Mouse (Mus musculus) spleen, adult 18-20 months (tissue): Measurements from ENCODE around the gene Rbm4b.
"Not testable (repeated sequence)": the region's sequence is repeated elsewhere in the genome, so short reads cannot be mapped to it uniquely, and the experiment has no call there.

Experiments used
- DNase-seq, 2 experiments: peaks; one replicate each; pipeline ENCODE4 v3.0.0; 2022; ENCODE audit warnings: mixed read lengths in 2 of 2

Gene Rbm4b

GRCm38 (mm10) chr19:4745681-4746080, 10.6 kb upstream of the Rbm4b start:
- no peak for DNase-seq

- no peak for DNase-seq
These were observed 9.7 kb upstream of the Rbm4b start for GRCm38 (mm10) chr19:4746611-4747010.

GRCm38 (mm10) chr19:4747631-4748312, 8.5 kb upstream of the Rbm4b start:
- no peak for DNase-seq

GRCm38 (mm10) chr19:4748493-4748892, 7.8 kb upstream of the Rbm4b start:
- no peak for DNase-seq

GRCm38 (mm10) chr19:4749975-4750374, 6.3 kb upstream of the Rbm4b start:
- DNase-seq, result no peak

GRCm38 (mm10) chr19:4755565-4756192, 618 bp upstream of the Rbm4b start:
- peak; percentile 78 to 89 for DNase-seq

- DNase-seq, result no peak
These were observed 624 bp downstream of the Rbm4b start for GRCm38 (mm10) chr19:4756921-4757320.

GRCm38 (mm10) chr19:4760544-4760943, 4.2 kb downstream of the Rbm4b start:
- DNase-seq, result not testable (repeated sequence)

GRCm38 (mm10) chr19:4762876-4763275, 6.6 kb downstream of the Rbm4b start:
- no peak for DNase-seq

GRCm38 (mm10) chr19:4767507-4768148, 11.3 kb downstream of the Rbm4b start:
- DNase-seq, result no peak

- DNase-seq, result no peak
These were observed 16.5 kb downstream of the Rbm4b start for GRCm38 (mm10) chr19:4772785-4773184.

GRCm38 (mm10) chr19:4782891-4783290, 26.6 kb downstream of the Rbm4b start:
- no peak for DNase-seq

- no peak for DNase-seq
These were observed 28.9 kb downstream of the Rbm4b start for GRCm38 (mm10) chr19:4785206-4785605.

GRCm38 (mm10) chr19:4786313-4786712, 30.0 kb downstream of the Rbm4b start:
- no peak for DNase-seq

- no peak for DNase-seq
These were observed 37.1 kb downstream of the Rbm4b start for GRCm38 (mm10) chr19:4793281-4793830.

- peak; percentile 91 to 92 for DNase-seq
These were observed 37.6 kb downstream of the Rbm4b start, which contains the start of gene Rbm4 for GRCm38 (mm10) chr19:4793831-4794422. TSS of gene Rbm4 (minus strand) at chr19:4793901.

GRCm38 (mm10) chr19:4795929-4796328, 39.6 kb downstream of the Rbm4b start:
- DNase-seq, result no peak

- no peak for DNase-seq
These were observed 41.5 kb downstream of the Rbm4b start for GRCm38 (mm10) chr19:4797846-4798245.

- DNase-seq, result no peak
These were observed 42.8 kb downstream of the Rbm4b start for GRCm38 (mm10) chr19:4799083-4799482.

GRCm38 (mm10) chr19:4802691-4803091, 46.4 kb downstream of the Rbm4b start:
- DNase-seq, result no peak

GRCm38 (mm10) chr19:4803283-4803682, 47.0 kb downstream of the Rbm4b start:
- no peak for DNase-seq

- no peak for DNase-seq
These were observed 54.0 kb downstream of the Rbm4b start for GRCm38 (mm10) chr19:4810309-4810708.

GRCm38 (mm10) chr19:4810746-4811062, 54.4 kb downstream of the Rbm4b start:
- no peak for DNase-seq
